Mouse (Mus musculus): ENCODE data around the gene Slc22a29. TPM values are rescaled to one million over a fixed set of nuclear protein-coding genes. Genes with fewer than 3 reads are reported as not detected.
"Not testable (repeated sequence)": the region's sequence is repeated elsewhere in the genome, so short reads cannot be mapped to it uniquely, and the experiment has no call there.

Gene Slc22a29
- 0.61 TPM in 1 of 2 replicates, not detected in the other for total RNA-seq (2021)
- long read RNA-seq = 0 reads

GRCm38 (mm10) chr19:8218800-8219199, at the start of gene Slc22a29:
Gene Slc22a29 (minus strand): TSS chr19:8218900.
- no peak for DNase-seq

DNA sequence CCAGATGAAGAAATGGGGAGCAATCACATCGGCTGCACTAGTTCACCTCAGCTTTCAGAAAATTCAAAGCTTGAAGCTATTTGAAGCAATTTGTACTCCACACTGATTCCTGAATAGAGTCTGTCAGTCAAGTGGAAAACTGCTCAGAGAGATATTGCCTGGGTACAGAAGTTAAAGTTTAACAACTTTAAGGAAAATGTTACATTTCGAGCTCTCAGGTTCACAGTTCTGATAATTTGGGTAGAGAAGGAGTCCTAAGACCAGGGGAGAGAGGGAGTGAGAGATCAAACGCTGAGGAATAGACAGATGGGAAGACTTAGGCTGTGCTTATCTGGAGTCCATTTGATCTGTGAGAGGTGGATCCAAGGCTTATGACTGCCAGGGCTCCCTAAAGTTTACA, 46.6 kb upstream of the Slc22a29 start:
- DNase-seq = no peak

GRCm38 (mm10) chr19:8252705-8253037, 34.0 kb upstream of the Slc22a29 start:
- no peak for DNase-seq

DNA sequence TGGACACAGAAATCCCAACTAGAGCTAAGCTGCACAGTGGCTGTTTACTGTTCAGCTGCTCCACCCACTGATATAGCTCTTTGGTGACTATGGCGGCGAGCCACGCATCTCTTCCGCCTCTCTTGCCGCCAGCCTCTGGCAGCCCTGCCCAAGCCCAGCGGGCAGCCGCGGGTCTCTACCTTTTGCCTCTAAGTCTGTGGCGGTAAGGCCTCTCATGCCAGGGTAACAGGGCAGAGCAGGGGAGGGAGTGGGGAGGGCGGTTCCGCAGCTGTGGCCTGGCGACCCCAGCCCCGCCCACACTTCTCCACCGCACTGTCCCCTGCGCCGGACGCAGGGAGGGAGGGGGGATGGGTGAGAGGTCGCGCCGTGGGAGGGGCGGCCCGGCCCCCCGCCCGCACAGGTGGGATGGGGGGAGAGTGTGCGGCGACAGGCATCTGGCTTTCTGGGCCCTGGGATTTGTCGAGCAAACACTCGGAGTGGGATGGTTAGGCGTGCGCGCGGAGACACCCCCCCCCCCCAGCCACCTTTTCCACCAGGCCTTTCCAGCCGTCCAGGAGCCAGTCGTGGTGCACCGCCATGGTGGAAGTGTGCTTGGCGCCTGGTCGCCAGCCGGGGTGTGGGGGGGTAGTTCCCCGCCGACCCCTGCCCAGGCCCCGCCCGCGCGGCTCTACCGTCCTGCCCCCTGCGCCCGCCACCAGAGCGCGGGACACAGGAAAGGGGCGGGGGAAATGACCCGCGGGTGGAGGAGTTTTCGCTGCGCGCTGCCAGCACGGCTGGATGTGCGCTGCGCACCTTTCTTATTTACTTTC, 33.4 kb upstream of the Slc22a29 start:
- DNase-seq = peak; percentile 50

DNA sequence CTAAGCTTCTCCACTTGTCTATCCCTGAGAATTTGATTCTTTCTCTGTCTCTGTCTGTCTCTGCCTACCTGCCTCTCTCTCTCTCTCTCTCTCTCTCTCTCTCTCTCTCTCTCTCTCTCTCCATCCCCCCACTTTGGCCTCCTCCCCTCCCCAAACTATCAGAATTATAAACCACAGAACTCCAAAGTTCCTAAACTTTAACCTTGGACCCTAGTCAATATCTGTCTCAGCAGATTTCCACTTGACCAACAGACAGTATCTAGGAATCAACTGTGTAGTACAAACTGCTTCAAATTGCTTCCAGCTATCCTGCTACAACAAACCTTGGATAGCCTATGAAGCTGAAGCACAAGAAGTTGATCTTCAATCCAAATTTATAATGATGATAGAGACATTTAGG, 10.2 kb upstream of the Slc22a29 start:
- DNase-seq = no peak

GRCm38 (mm10) chr19:8148787-8149523, 69.7 kb downstream of the Slc22a29 start:
- no peak for DNase-seq

GRCm38 (mm10) chr19:8142716-8143115, 76.0 kb downstream of the Slc22a29 start:
- DNase-seq = not testable (repeated sequence)

DNA sequence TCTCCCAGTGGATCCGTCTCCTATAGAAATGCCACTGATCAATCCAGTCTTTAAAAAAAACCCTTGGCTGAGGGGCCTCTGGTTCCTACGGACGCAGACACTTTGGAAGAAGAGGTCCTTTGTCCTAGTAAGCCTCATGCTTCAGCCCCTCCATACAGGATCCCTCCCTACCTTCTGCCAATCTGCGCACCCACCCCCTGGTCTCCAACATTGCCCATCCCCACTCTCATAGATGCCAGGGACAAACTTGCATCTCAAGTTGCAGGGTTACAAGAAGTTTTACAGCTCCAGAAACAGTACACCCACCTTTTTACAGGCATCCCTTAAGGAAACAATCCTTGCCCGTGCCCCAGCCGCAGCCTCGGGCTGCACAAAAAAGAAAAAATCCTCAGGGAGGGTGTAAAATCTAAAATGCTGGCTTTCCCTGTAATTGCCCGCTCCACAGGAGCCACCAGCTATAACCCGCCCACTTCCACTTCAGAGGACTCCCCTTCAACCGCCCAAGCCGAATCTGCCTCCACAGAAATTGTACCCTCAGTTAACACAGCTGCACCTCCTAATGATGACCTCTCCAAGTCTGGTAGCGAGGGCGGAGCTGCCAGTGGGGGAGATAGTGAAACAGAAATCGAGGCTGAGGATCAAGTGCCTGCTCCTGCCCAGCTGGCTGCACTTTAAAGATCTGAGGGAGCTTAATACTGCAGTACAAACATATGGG, 84.4 kb downstream of the Slc22a29 start:
- not testable (repeated sequence) for DNase-seq

- DNase-seq = not testable (repeated sequence)
These were observed 86.8 kb downstream of the Slc22a29 start, which contains the start of gene Slc22a28 for GRCm38 (mm10) chr19:8131881-8132280. Gene Slc22a28 (minus strand): TSS chr19:8131982.

Other genes starting within 250 kb of the Slc22a29 start
- not detected in 2 replicates for gene Slc22a28, start 86.9 kb downstream of the Slc22a29 start, total RNA-seq (2021)
- gene Slc22a30, start 186.2 kb upstream of the Slc22a29 start, total RNA-seq (2021) = 0.38 TPM in 1 of 2 replicates, not detected in the other